Mouse (Mus musculus): Measurements from ENCODE around the gene Bhlhe40. TPM values are rescaled to one million over a fixed set of nuclear protein-coding genes. Genes with fewer than 3 reads are reported as not detected.
A peak's percentile ranks its signal among the peaks of the same experiment; 100 is the strongest.

Bhlhe40 gene
- polyA plus RNA-seq, 1 experiment from 2014 or later, result 2.8 TPM

DNA sequence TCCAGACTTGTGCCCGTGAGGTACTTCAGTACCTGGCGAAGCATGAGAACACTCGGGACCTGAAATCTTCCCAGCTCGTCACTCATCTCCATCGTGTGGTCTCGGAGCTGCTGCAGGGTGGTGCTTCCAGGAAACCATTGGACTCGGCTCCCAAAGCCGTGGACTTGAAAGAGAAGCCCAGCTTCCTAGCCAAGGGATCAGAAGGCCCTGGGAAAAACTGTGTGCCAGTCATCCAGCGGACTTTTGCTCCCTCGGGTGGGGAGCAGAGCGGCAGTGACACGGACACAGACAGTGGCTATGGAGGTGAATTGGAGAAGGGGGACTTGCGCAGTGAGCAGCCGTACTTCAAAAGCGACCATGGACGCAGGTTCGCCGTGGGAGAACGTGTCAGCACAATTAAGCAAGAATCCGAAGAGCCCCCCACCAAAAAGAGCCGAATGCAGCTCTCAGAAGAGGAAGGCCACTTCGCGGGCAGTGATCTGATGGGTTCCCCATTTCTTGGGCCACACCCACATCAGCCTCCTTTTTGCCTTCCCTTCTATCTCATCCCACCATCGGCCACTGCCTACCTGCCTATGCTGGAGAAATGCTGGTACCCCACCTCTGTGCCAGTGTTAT, 4.2 kb downstream of the Bhlhe40 start:
- H3K36me3 ChIP-seq, result no peaks in the 10 kb centered on the region
- no peak overlapping the region for H3K9ac ChIP-seq
- H3K9me3 ChIP-seq, result no peaks in the 10 kb centered on the region
- no peak for ATAC-seq (ENCODE audit: low read depth)
- H3K27me3 ChIP-seq, result peaks cover 22% of the 10 kb centered on the region
- WGBS, result 89% methylated on average over 24 of the region's 24 CpGs
- H3K4me3 ChIP-seq, result no peak overlapping the region
- no peak overlapping the region for H3K27ac ChIP-seq (replicated peaks)
- peaks cover 37% of the 10 kb centered on the region for H3K4me1 ChIP-seq (replicated peaks)
- no peak overlapping the region for H3K4me2 ChIP-seq

DNA sequence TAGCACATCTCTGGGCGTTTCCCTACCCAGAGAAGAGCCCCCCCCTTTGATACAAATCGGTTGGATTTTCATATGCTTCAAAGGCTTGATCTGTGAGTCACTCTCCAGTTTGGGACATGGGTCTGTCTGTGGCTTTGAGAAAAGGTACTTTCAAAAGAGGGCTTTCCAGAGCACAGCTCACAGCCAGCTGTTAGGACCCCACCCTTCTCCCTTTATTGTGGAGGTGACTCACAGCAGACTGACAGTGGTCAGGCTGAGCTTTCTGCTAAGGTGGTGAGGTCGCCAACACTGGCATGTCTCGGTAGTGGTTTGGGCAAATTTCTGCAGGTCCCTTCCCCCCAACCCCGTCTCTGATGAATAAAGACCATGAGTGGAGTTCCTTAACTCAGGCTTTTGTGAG, 5.2 kb downstream of the Bhlhe40 start:
- Histone ChIP-seq H3K4me1 (replicated peaks) (peaks cover 37% of the 10 kb centered on the region), H3K27me3 (peaks cover 24% of the 10 kb centered on the region), H3K9me3 (no peaks in the 10 kb centered on the region), H3K36me3 (no peaks in the 10 kb centered on the region), H3K4me2 (no peak overlapping the region), H3K4me3 (no peak overlapping the region), H3K27ac (replicated peaks) (no peak overlapping the region), H3K9ac (no peak overlapping the region)
- ATAC-seq (ENCODE audit: low read depth), result no peak
- 76% methylated on average over 5 of the region's 5 CpGs for WGBS

DNA sequence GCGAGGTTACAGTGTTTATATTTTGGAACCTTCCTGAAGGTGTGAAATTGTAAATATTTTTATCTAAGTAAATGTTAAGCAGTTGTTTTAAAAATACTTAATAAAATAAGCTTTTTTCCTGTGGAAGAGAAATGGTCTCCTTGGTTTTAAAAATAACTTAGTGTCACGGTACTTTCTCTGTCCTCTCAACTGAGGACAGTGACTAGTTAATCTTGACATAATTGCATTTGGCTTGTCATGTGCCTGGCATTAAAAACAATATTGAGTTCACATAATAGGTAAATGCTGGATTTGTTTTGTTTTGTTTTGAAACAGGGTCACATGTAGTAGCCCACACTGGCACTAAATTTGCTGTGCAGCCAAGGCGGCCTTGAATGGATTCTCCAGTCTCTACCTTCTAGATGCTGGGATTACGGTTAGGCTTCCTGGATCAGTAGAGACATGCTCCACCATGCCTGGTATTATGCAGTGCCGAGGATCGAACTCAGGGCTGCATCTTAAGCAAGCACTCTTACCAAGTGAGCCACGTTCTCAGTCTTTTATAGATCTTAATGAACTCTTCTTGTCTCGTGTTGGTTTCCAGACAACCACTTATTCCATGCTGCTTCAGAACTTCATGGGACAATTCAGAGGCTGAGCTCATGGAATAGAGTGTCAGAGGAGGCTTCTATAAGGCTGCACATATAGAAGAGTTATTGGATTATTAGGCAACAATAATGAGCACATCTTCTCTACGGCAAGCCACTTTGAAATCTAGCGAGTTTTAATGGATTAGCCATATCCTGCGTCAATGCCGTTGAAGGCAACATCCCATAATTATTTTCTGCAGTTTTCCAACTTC, 6.4 kb downstream of the Bhlhe40 start:
- Histone ChIP-seq H3K27me3 (peaks cover 14% of the 10 kb centered on the region), H3K4me1 (replicated peaks) (peaks cover 27% of the 10 kb centered on the region), H3K4me2 (no peak overlapping the region), H3K9me3 (no peaks in the 10 kb centered on the region), H3K4me3 (no peak overlapping the region), H3K9ac (no peak overlapping the region), H3K36me3 (no peaks in the 10 kb centered on the region), H3K27ac (replicated peaks) (no peak overlapping the region)
- WGBS, result 87% methylated on average over 12 of the region's 12 CpGs
- no peak for ATAC-seq (ENCODE audit: low read depth)

DNA sequence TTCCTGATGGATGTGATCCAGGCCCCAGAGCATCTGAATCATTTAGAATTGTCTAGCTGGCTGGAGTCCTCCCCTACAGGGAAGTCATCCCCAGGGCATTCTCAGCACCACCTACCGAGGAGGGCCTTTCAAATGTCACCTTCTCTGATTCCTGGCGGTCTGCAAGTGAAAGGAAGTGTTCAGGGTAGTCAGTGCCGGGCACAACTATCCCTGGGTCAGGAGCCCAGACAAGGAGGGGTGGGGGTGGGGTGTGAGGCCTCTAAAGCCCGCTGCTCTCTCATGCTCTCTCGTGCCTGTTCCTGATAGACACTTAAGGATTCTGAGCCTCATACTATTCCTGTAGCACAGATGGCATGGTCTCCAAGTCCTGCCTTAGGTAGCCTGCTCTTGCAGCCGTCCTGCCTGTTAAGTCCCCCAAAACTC, 7.2 kb downstream of the Bhlhe40 start:
- ATAC-seq (ENCODE audit: low read depth), result peak; percentile 42
- no peak overlapping the region for H3K4me3 ChIP-seq
- peaks cover 23% of the 10 kb centered on the region for H3K4me1 ChIP-seq (replicated peaks)
- H3K4me2 ChIP-seq, result peak overlapping the region; percentile 63; the same call in 1 of the 2 replicates
- peaks cover 8% of the 10 kb centered on the region for H3K27me3 ChIP-seq
- H3K36me3 ChIP-seq, result no peaks in the 10 kb centered on the region
- peak overlapping the region; percentile 76 for H3K27ac ChIP-seq (replicated peaks)
- no peaks in the 10 kb centered on the region for H3K9me3 ChIP-seq
- H3K9ac ChIP-seq, result 0 out of 2 replicates have a peak overlapping the region, but pooled peaks have one; percentile 72
- WGBS, result 8% methylated on average over 6 of the region's 6 CpGs

DNA sequence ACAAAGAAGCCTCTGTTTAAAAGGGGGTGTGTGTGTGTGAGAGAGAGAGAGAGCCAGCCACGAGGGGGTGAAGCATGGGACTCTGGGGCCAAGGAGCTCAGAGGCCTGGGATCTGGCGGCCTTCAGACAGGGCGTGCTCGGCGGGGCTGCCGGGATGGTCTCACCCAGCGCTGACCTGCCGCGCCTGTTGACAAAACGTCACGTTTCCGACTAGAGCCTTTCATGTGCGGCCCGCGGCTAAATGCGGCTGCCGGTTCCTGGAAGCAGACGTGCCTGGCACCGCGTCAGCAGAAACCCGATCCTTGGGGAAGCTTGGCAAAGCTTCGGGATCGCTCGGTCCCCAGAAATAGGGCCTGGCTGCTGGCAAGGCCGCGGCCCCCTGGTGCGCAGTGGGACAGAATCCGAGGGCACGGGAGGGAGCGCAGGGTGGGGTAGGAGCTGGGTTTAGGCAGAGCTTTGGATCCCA, 7.9 kb downstream of the Bhlhe40 start:
- peak; percentile 89 for ATAC-seq (ENCODE audit: low read depth)
- H3K4me2 ChIP-seq, result peak overlapping the region; percentile 63
- peaks cover 16% of the 10 kb centered on the region for H3K4me1 ChIP-seq (replicated peaks)
- WGBS, result under 1% methylated on average over 30 of the region's 30 CpGs
- H3K9ac ChIP-seq, result peak overlapping the region; percentile 72
- H3K36me3 ChIP-seq, result no peaks in the 10 kb centered on the region
- H3K4me3 ChIP-seq, result peak overlapping the region; percentile 32
- peaks cover 8% of the 10 kb centered on the region for H3K27me3 ChIP-seq
- no peaks in the 10 kb centered on the region for H3K9me3 ChIP-seq
- peak overlapping the region; percentile 76 for H3K27ac ChIP-seq (replicated peaks)

DNA sequence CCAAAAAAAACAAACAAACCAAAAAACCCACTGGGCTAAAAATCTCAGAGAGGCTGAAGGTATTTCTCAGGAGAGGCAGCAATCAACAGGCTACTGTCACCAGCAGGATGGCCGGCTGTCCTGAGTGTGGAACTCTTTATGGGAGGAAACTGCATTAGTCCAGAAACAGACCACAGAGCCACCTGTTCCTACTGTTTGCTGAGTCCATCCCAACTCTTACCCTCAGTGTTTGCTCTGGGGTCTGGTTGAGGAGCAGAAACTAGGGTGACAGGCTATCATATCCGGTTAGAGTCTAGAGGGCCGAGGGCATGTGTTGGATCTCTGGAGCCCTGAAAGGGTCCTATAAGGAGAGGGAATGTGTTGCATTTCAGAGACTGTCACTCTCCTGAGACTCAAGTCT, 9.8 kb downstream of the Bhlhe40 start:
- Histone ChIP-seq H3K4me3 (no peak overlapping the region), H3K36me3 (no peaks in the 10 kb centered on the region), H3K27me3 (peaks cover 8% of the 10 kb centered on the region), H3K9me3 (no peaks in the 10 kb centered on the region), H3K9ac (no peak overlapping the region), H3K4me1 (replicated peaks) (peaks cover 16% of the 10 kb centered on the region), H3K27ac (replicated peaks) (no peak overlapping the region), H3K4me2 (no peak overlapping the region)
- no peak for ATAC-seq (ENCODE audit: low read depth)
- 88% methylated on average over 3 of the region's 3 CpGs for WGBS

DNA sequence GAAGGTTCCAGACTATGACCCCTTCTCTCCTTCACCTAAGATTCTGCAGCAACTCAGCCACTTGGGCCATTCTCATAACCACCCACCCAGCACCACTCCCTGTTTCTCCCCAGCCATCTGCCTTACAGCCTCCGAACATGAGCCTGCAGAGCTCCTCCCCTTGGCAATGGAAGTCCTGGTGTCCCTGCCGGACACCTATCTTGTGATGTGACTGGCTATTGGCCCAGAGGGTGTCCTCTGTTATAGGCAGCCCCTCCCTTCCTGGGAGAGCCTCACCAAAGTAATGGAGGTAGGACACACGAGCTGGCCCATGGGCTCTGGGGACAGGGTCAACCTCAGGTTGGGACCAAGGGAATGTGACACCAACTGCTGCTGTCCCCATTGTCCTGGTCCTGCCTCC, 10.4 kb downstream of the Bhlhe40 start:
- Histone ChIP-seq H3K27me3 (peaks cover 8% of the 10 kb centered on the region), H3K4me2 (no peak overlapping the region), H3K4me3 (no peak overlapping the region), H3K4me1 (replicated peaks) (peaks cover 16% of the 10 kb centered on the region), H3K9me3 (no peaks in the 10 kb centered on the region), H3K27ac (replicated peaks) (no peak overlapping the region), H3K9ac (no peak overlapping the region), H3K36me3 (no peaks in the 10 kb centered on the region)
- no peak for ATAC-seq (ENCODE audit: low read depth)
- WGBS, result 56% methylated on average over 3 of the region's 3 CpGs

DNA sequence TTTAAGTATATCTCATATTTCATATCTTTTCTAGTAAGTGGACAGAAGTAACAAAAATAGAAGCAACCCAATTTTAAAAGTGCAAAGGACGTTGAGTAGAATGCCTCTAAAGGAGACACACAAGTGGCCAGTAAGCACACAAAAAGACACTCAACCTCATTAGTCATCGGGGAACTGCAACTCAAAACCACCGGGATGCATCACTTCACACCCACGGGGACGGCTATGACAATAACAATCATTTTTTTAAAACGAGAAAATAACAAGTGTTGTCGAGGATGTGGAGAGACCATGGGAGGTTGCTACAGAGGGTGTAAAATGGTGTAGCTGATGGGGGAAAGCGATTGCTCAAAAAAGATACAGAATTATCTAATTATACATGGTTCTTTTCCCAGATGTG, 11.7 kb downstream of the Bhlhe40 start:
- H3K27me3 ChIP-seq, result peaks cover 8% of the 10 kb centered on the region
- 78% methylated on average over 8 of the region's 8 CpGs for whole genome bisulfite sequencing

DNA sequence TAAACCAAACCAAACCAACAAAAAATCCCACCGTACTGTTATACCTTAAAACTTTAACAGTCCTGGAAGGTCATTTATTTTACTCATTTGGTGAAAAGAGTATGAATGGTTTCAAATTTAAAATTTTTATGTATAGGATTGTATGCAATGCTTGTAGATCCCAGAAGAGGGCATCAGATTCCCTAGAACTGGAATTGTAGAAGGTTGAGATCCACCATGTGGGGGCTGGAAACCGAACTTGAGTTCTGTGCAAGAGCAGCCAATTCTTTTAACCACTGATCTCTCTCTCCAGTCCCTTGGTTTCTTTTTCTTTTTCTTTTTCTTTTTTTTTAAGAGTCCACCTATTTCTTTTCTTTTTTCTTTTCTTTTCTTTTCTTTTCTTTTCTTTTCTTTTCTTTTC, 13.8 kb downstream of the Bhlhe40 start:
- 94% methylated on average over 2 of the region's 2 CpGs for WGBS
- Histone ChIP-seq H3K9me3 (no peaks in the 10 kb centered on the region), H3K36me3 (no peaks in the 10 kb centered on the region), H3K4me2 (no peak overlapping the region), H3K4me3 (no peak overlapping the region), H3K4me1 (replicated peaks) (no peaks in the 10 kb centered on the region), H3K9ac (no peak overlapping the region), H3K27me3 (peaks cover 7% of the 10 kb centered on the region), H3K27ac (replicated peaks) (no peak overlapping the region)
- no peak for ATAC-seq (ENCODE audit: low read depth)

More for the DNA sequence above, 11.7 kb downstream of the Bhlhe40 start:
- Histone ChIP-seq H3K9ac (no peak overlapping the region), H3K4me2 (no peak overlapping the region), H3K4me3 (no peak overlapping the region), H3K9me3 (no peaks in the 10 kb centered on the region), H3K36me3 (no peaks in the 10 kb centered on the region), H3K4me1 (replicated peaks) (peaks cover 16% of the 10 kb centered on the region), H3K27ac (replicated peaks) (no peak overlapping the region)
- ATAC-seq (ENCODE audit: low read depth), result no peak

DNA sequence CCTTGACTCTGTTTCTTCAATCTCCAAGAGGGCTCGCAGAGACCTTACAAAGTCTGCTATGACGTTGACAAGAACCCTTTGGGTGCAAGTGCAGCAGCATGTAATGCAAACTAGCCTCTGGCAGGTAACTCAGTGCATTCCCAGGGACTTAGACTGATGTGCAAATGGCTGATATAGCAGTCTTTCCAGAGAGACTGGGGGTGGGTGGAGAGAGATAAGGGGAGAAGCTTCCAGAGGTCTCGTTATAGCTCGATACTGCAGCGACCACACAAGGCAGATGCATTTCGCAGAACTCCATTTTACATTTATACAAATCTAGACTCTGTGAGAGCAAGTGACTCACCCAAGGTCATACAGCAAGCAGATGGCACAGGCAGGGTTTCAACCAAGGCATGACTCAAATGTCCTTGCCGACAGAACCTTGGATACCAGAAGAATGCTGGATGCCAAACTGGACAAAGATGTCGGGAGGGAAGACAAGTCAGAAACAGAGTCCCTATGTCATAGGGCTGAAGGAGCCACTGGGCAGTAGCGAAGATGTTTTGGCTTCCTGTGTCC, 16.4 kb downstream of the Bhlhe40 start:
- Histone ChIP-seq H3K36me3 (no peaks in the 10 kb centered on the region), H3K4me3 (no peak overlapping the region), H3K27ac (replicated peaks) (no peak overlapping the region), H3K4me2 (no peak overlapping the region), H3K27me3 (no peaks in the 10 kb centered on the region), H3K9me3 (no peaks in the 10 kb centered on the region), H3K4me1 (replicated peaks) (no peaks in the 10 kb centered on the region), H3K9ac (no peak overlapping the region)
- 97% methylated on average over 9 of the region's 9 CpGs for WGBS
- ATAC-seq (ENCODE audit: low read depth), result no peak

DNA sequence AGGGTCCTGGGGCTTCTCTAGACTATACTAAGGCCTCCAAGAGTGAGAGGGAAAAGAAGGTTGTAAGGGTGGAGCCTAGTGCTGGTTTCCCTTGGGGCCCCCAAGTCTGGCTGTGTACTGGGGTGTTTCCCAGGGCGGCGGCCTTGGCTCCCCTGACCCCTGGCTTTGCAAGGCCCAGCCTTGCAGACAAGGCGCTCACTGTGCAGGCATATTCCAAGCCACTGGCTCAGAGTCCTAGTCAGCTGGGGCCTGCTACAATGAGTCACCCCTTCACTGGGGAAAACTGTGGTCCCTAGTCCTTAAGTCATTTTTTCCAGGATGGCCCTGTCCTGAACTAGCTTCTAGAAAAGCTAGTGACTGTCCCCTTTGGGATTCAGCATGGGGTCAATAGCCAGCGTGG, 17.3 kb downstream of the Bhlhe40 start:
- Histone ChIP-seq H3K4me1 (replicated peaks) (no peaks in the 10 kb centered on the region), H3K9me3 (no peaks in the 10 kb centered on the region), H3K27ac (replicated peaks) (no peak overlapping the region), H3K9ac (no peak overlapping the region), H3K4me2 (no peak overlapping the region), H3K36me3 (no peaks in the 10 kb centered on the region), H3K27me3 (no peaks in the 10 kb centered on the region), H3K4me3 (no peak overlapping the region)
- no peak for ATAC-seq (ENCODE audit: low read depth)
- WGBS, result 87% methylated on average over 4 of the region's 4 CpGs

DNA sequence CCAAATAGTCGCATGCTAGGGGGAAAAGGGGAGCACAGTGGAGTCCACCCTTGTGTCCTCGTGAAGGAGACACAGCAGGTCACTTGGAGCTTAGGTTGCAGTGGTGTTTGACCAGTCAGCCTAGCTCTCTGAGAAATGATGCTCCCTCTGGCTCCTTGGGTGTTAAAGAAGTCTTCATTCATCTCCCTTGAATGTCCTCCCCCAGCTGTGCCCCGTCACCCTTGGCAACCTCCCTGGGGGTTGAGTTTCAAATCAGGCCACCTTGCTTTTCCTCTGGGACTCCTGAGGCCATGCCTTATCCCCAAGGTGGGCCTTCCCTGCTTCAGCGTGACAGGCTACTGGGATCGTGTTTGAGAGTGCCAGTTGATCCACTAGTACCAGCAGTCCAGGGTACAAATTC, 17.8 kb downstream of the Bhlhe40 start:
- H3K27me3 ChIP-seq, result no peaks in the 10 kb centered on the region
- 73% methylated on average over 5 of the region's 5 CpGs for WGBS
- no peak overlapping the region for H3K9ac ChIP-seq
- no peak overlapping the region for H3K4me2 ChIP-seq
- no peaks in the 10 kb centered on the region for H3K36me3 ChIP-seq
- no peaks in the 10 kb centered on the region for H3K4me1 ChIP-seq (replicated peaks)
- no peak overlapping the region for H3K27ac ChIP-seq (replicated peaks)
- ATAC-seq (ENCODE audit: low read depth), result no peak
- H3K4me3 ChIP-seq, result no peak overlapping the region
- H3K9me3 ChIP-seq, result no peaks in the 10 kb centered on the region

Measured in neural tube, embryonic 13.5 days (tissue).